Mouse (Mus musculus): ENCODE data around the gene Bdh1.

Gene Bdh1

DNA sequence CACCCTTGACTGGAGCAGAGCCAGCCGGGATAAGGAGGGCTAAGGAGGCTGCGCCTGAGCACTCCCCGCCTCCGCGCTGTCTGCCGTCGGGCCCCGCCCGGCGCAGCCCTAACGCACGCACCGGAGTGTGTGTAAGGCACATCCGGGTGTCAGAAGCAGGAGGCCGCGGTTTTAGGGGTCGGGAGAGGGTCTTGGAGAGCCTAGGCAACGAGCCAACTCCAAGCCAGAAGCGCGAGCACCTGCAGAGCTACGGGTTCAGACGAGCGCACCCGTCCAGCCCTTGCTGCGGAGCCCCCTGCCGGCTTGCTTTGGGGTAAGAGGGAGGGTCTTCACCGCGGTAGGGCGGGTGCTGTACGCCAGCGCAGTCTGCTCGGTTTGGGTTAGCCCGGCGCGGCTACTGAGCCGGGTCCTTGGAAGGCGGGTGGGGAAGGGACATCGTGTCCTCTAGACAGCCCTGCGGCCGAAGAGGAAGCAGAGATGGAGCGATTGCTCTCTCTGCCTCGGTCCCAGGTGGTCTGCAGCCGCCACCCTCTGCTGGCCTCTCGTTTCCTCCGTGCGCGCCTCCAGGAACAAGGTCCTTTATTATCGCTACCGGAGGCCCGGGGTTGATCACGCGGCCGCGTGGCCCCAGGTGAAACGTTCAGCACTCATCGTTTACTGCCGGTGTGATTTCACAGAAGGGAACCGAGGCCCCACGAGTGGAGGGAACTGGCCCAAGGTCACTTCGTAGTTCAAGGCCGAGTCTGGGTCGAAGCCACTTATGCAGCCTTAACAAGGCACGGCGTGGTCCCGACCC lies 6.8 kb downstream of the Bdh1 start:
- in situ Hi-C loops (cut with MboI, MseI): no loop called here

DNA sequence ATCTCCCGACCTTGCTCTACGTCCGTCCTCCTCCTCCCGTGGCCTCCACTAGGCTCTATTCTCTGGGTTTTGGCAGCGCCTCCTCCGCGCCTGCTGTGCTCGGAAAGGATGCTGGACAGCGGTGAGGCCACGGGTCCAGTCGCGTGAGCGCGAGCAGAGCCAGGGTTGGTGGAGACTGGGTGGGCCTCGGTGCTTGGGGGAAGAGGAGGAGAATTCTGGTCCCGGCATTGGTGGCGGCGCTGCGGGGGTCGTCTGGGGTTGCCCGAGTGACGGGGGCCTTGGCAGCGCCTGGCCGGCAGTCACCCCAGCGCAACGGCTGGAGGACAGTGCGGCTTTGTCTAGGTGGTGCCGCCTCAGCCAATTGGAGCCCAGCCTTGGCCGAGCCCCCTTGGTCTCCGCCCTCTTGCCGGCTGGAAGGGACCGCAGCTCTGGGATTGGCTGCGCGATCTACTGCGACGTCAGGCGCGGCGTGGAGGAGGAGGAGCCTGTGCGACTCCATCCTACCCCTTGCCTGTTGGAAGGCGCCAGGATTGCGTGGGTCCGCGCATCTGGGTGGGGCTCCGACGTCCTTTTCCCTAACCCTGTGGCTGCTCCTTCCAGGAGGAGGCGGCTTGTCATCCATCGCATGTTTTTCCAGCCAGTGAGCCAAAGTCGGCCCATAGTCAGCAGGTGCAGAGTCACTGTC lies 7.5 kb downstream of the Bdh1 start:
- in situ Hi-C loops (cut with MboI, MseI): no loop called here

DNA sequence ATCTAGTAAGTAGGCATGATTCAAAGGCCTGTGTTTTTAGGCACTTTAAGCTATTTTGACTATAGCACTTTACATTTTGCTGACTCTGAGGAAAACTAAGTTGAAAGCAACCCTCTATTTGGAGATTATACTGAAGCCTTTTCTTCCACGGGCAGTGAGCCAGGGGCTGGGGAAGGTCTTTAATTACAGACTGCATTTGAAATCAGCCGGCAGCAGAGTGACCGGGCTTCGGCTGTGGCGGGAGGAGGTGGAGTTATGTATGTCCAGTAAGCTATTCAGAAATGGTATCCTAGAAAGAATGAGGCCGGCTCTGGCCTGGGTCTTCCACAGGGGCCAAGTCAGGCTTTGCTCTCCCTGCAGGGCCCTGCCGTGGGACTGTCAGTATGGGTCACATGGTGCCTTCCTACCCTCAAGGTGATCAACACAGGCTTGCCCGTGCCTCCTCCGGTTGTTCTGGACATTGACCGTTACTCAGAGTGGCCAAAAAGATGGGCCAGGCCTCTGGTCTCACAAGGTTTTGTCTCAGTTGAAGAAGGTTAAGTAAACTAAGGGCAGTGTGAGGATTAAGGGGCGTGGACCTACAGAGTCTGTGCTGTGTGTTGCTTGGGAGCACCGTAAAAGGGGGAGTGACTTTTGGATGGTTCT lies 11.5 kb downstream of the Bdh1 start:
- in situ Hi-C loops (cut with MboI, MseI): no loop called here

DNA sequence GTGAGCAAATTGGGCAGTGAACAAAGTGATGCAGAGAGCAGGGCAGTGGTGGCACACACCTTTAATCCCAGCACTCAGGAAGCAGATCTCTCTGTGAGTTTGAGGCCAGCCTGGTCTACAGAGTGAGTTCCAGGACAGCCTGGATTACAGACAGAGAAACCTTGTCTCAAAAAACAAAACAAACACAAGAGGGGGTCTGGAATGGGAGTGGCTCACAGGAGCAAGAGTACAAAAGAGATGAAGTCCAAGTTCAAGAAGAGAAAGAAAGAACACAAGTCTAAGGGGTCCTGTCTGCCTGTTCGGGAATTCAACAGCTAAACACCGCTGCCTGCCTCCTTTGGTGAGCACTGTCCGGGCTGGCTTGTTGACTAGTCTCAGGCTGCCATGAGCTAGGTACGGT lies 13.1 kb downstream of the Bdh1 start:
- in situ Hi-C loops (cut with MboI, MseI): no loop called here

DNA sequence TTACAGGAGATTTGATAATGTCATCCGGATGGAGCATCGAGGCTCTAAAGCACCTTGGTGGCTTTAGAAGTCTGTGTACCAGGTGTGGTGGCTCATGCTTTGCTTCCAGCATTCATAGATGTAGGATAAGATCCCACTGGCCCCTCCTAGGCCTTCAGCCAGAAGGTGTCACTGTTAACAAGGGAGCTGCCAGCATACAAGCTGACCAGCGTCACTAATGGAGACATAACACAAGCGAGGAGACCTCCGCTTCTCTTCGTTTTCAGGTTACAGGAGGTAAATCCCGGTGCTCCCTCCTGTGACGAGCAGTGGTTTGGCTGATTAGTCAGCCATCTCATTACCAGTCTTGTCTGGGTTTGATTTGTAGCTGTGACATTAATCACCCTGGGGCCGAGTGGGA lies 14.0 kb downstream of the Bdh1 start:
- in situ Hi-C loops (cut with MboI, MseI): no loop called here

DNA sequence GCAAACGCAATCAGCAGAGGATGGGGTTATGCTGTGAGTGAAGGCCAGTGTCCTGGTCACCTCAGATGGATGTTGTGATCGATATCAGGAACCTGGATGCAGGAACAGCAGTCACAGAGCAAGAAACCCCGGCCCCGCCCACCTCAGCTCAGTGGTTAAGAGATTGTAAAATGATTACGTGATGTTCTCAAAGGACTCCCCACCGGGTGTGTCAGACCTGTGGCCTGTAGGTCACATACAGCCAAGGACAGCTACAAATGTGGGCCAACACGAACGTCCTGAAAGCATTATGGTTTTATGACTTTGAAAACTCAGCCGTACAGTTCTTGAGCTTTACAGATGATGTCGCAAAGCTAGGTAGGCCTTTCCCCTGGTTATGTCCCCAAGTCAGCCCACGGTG lies 15.3 kb downstream of the Bdh1 start:
- in situ Hi-C loops (cut with MboI, MseI): no loop called here

DNA sequence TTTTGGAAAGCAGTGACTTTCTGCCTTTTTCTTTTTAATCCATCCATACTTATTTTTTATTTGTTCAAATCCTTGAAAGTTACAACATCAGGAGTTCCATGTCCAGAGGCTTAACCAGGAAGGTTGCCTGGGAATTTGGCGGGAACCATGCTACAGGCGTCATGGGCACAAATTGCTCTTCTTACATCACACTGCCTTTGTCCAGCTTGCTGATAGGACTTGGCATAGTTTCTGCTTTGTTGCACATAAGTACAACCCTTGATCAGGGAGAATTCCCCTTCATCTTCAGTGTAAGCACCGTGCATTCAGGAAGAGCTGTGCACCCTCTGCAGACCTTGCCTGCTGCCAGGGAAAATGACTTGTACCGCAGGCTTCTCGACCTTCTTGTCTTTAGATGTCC lies 17.4 kb downstream of the Bdh1 start:
- in situ Hi-C loops (cut with MboI, MseI): no loop called here

DNA sequence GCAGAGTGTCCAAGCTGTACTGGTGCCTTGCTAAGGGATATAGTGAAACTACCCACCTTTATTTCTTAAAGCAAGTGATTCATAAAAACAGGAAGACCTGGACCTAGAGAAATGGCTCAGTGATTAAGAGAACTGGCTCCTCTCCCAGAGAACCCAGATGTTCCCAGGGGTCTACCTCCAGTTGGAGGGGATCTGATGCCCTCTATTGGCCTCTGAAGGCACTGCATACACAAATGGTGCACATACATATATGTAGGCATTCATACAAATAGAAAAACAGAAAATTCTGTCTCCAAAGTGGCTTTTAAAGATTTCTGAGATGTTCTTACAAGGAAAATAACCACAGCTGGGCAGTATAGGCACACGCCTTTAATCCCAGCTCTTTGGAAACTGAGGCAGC lies 18.0 kb downstream of the Bdh1 start:
- in situ Hi-C loops (cut with MboI, MseI): no loop called here

DNA sequence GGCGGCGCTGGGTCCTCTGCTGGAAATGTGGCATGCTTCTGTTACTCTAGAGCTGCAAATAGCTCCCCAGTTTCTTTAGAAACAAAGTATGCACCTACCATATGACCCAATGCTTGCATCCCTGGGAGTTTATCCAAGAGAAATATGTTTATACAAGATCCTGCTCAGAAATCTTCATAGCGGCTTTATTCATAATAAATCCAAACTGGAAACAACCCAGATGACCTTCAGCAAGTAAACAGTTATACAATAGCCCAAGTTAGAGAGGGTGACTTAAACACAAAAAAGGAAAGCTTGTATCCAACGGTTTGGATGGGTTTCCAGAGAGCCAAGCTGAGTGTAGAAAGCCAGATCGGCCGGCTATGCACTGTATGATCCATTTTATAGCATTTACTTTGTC lies 22.4 kb downstream of the Bdh1 start:
- in situ Hi-C loops (cut with MboI, MseI): no loop called here

DNA sequence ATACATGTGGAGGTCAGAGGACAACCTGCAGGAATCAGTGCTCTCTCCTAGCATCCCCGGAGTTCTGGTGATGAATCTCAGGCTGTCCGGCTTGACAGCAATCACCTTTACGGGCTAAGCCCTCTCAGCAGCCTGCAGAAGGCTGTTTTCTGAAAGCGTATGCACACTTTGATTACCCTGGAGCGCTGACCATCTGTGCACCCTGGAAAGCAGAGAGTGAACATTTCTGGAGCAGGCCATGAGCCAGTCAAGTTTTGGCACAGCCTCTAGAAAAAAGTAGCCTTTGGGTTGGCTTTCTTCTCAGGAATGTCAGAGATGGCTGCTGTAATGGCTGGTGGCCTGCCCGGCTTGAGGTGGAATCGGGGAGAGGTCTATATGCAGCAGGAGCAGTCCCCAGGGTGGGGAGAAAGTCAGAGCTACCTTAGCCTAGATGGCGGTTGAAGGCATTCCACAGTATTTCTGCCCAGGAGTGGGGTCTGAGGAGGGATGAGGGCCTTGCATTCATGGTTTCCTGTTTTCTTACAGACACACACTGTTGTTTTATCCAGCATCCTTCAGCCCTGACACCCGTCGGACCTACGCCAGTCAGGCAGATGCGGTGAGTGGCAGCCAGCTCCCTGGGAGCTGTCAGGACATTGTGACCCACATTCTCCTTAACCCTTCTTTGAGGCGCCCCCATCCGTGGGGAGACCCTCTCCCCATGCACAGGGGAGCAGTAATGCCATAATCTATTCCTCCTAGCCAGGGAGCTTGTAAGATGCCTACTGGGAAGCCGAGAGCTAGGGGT lies 24.2 kb downstream of the Bdh1 start:
- in situ Hi-C loops (cut with MboI, MseI): no loop called here

DNA sequence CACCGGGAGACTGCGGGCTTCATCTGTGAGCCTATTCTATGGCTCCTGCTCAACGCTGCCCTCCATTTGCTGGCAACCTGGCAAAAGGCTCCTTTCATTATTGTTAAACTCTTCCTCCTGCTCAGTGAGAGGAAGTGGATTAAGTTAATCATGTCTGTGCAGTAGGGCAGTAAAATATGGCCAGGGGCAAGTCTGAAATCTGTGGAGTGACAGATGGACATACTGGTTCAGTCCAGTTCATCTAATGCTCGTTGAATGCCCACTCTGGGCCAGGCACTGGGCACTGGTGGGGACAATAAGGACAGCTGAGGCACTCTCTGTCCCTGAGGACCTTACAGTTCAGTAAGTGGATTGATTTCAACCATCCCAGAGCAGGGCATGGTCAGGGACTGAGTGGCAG lies 27.9 kb downstream of the Bdh1 start:
- in situ Hi-C loops (cut with MboI, MseI): no loop called here

DNA sequence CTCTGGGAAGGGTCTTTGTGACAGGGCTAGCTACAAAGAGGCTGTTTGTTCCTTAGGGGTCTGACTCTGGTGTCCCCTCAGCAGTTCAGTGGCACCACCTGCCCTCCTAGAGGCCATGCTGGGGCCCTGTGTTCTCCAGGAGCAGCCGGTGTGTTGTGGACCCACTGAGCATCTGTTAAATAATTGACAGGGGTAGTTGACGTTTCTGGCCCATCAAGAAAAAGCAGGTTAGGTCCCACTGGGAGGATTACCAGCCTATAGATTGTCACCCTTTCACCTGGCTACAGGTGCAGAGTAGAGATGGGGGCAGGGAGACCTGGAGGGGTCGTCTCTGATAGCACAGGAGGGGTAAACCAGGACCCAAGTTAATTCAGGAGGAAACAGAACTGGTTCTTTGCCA lies 29.2 kb downstream of the Bdh1 start:
- in situ Hi-C loops (cut with MboI, MseI): no loop called here

DNA sequence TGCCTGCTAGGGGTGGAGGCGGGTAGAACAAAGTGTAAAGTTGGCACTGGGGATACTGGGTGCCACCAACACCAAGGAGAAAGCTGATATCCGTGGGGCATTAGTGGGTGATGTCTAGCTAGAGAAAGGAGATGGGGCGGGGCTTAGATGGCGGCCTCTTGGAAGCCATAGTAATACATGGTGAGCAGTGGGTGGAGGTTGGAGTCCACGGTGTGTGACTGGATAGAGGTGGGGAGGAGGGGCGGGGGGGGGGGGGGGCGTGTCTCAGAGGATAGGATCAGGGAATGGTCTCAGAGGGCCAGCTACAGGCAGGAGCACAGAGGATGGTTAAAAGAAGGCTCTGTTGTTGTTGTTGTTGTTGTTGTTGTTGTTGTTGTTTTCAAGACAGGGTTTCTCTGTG lies 30.4 kb downstream of the Bdh1 start:
- in situ Hi-C loops (cut with MboI, MseI): no loop called here

DNA sequence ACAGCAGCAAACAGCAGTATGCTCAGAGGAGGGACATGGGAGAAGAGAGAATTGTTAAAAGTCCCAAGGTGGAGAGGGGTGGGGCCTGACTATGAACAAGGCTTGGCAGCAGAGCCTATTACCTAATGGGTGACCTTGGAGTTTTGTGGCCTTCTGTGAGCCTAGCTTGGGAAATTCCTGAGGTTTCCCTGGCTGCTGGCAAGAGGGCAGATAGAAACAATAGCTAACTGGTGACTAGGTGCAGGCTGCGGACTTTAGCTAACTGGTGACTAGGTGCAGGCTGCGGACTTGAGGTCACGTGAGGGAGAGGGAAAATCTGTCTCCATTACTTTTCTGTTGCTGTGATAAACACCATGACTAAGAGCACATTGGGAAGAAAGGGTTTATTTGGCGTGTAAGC lies 31.9 kb downstream of the Bdh1 start:
- in situ Hi-C loops (cut with MboI, MseI): no loop called here

DNA sequence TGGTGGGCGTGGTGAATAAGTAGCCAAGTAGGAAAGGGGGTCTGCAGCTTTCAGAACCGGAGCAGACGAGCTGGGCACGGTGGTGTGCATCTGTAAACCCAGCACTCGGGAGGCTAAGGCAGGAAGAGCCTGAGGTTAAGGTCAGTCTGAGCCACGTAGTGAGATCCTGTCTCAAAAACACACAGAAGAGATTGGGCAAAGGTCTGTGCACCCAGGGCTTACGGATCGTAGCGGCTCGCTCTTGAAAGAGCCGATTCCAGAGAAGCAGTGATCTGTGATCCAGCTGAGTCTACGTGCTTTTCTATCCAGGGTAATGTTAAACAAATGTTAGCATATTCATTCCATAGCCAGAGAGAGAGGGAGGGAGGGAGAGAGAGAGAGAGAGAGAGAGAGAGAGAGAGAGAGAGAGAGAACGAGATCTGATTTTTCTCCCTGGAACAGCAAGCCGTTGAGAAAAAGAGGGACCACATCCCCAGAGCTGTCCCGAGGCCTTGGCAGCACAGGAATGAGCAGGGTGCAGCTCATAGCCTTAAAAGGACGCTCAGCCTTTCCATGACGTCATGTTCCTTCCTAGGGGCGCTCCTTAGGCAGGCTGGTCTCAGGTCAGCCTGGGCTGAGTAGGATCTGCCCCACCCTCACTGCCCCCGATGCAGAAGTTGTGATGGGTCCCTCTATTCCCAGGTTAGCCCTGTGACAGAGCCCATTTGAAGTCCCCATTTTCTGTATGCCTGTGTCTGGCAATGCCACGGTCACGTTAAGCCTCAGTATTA lies 33.4 kb downstream of the Bdh1 start:
- in situ Hi-C loops (cut with MboI, MseI): loop anchor here (5.0 kb wide), 1 partner anchor 257 kb away; no protein-coding TSS in a partner anchor

DNA sequence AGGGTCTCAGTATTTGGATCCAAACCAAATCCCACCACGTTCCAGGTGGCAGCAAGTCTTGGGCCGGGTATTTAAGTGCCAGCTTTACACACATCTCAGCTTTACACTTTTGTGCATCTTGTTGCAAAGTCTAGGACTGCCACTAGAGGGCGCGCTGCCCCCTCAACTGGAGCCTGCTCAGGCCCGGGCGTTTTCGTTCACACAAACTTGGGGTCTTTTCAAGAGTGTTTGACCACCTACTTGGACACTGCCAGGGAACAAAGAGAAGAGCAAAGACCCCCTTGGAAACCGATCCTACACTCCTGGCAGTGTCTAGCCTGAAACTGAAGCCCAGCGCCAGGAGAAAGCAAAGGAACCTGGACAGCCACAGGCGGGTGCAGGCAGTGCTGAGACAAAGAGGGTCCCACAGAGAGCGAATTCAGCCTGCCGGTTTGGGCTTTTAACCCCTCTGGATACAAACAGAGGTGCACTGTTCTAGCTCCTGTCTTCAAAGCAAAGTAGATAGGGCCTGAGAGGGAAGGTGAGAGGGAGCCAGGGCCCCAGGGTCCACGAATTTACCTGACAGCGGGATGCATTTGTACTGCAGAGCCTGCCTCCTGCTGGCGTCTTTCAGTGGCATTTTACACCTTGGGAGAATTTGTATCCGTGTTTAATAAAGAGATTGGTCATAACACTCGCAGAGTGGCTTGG lies 36.3 kb downstream of the Bdh1 start:
- in situ Hi-C loops (cut with MboI, MseI): loop anchor here (5.0 kb wide), 1 partner anchor 254 kb away; no protein-coding TSS in a partner anchor

DNA sequence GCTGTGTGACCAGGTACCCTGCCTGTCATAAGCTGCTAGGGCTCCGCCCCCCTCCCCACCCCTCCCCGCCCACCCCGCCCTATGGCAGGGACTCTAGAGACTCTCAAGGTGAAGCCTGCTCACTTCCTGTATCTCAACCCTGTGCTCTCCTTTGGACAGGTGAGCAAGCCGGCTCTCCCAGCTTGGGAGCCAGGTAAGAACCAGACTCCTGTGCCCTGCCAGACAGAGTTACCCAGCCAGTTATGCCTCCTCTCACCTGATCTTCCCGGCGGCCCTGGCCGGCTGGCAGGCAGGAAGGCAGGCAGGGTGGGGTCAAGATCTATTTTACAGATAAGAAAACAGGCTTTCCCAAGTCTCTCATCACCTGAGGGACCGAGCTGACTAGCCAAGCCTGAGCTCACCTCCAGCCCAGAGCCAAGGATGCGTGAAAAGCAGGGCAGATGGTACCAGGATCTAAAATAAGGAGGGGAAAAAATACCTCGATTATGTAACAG lies 37.9 kb downstream of the Bdh1 start:
- in situ Hi-C loops (cut with MboI, MseI): loop anchor here (5.0 to 10.0 kb wide), 2 partner anchors 252 to 435 kb away; no protein-coding TSS in a partner anchor

DNA sequence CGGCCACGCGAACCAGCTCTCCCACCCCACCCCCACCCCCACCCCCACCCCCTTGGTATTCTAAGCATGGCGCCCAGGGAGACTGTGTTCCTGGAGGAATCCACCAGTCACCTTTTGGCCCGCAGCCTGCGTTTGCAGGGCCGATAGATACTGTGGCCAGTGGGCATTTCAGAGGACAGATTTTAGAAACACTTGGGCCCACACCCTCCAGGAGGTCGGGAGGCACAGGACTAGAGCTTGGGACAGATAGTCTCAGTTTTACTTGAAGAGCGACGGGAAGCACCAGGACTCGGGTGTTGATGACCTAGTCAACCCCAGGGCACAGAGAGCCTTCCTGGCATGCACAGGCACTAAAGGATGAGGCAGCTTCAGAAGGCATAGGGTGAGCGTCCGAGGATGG lies 38.4 kb downstream of the Bdh1 start:
- in situ Hi-C loops (cut with MboI, MseI): loop anchor here (10.0 kb wide), 1 partner anchor 434 kb away; no protein-coding TSS in a partner anchor

DNA sequence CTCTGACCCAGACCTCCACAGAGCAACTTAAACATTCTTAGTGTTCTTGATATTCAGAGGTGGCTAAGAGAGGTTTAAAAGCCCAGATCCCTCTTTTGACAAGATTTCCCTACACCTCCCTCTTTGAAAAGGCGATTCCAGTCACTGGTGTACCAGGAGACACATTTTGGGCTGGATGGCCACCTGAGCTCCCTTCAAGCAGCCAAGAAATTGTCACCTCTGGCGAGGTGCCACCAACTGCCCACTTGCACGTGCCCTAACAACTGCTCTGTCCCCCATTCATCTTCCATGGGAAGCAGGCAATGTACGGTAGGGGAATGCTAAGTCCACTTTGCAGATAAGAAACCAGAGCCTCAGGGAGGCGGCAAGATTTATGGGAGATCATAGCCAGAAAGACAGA lies 39.0 kb downstream of the Bdh1 start:
- in situ Hi-C loops (cut with MboI, MseI): loop anchor here (10.0 kb wide), 1 partner anchor 434 kb away; no protein-coding TSS in a partner anchor

DNA sequence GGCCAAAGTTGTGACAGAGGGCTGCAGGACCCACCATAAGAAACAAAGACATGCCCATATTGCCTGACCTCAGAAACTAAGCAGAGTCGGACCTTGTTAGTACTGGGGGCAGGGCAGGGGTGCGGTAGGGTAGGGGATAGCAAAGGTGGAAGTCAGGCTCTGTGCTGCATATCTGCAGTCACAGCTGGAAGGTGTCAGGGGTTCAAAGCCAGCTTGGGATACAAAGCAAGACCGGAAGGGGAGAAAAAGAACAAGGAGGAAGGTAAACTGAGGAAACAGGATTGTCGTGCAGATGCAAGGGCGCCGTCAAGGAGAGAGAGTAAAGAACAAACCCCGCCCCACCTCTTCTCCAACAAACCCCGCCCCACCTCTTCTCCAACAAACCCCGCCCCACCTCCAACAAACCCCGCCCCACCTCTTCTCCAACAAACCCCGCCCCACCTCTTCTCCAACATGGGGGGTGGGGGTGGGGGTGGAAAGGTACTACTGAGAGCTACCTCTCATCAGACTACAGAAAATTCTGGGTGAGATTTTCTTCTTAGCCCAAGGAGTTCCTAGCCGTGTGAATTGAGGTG lies 40.1 kb downstream of the Bdh1 start:
- in situ Hi-C loops (cut with MboI, MseI): loop anchor here (10.0 kb wide), 1 partner anchor 433 kb away; no protein-coding TSS in a partner anchor
